23 mouse cellular contexts compared by ENCODE assay signal in genomic region chr13:85359621-85360020, GRCm38 (mm10).
A peak's percentile ranks its signal among the peaks of the same experiment; 100 is the strongest.
DNase-seq lines count a peak whose midpoint lies in the region; ATAC-seq and TF ChIP-seq lines count a peak whose summit lies in the region.
"Had no signal": no experiment of that assay in that cellular context is flagged by ENCODE, and none has a peak within 500 bp of the region (broad histone marks: within the 10 kb centered on the region; RNA-seq: fewer than 3 reads in every experiment).

No protein-coding gene starts in this region.

- peak; percentile 88 for DNase-seq in 3T3-L1 (ENCODE audit: low read depth, low spot score)
- DNase-seq in urinary bladder, adult 18-20 months (ENCODE audit: low spot score in 2 of 2): no peak
- no peak for DNase-seq in kidney, adult 9 months
- no peak for DNase-seq in gastrocnemius, adult 2 months
- DNase-seq in left cerebral cortex, adult 8-10 months (ENCODE audit: low spot score in 2 of 2): no peak
- DNase-seq: adrenal gland, postnatal 14 days; cerebellum, adult 9-10 months; cerebellum, postnatal 25 days; forebrain, postnatal 0 days; gastrocnemius, postnatal 10 days; heart, adult 18-20 months; heart, postnatal 10 days; heart, postnatal 4 days; kidney, adult 18-20 months had no signal

- H3K4me1 ChIP-seq in bone marrow macrophage, adult 2 months (ENCODE audit: control insufficient read depth, insufficient read depth, low read length): peaks cover 10% of the 10 kb centered on the region
- H3K4me1 ChIP-seq: embryonic facial prominence, embryonic 12.5 days; forebrain, embryonic 13.5 days; heart, embryonic 10.5 days; hindbrain, embryonic 12.5 days; intestine, embryonic 15.5 days had no signal

- TF ChIP-seq CTCF in bone marrow macrophage, adult 2 months (IDR thresholded peaks at IDR 0.05; ENCODE audit: low read depth, low read length): no peak
- no peak for TF ChIP-seq CTCF in gastrocnemius, adult 2 months (IDR thresholded peaks at IDR 0.05)

- peak; percentile 22 for ATAC-seq in CD4-positive, CD25-positive, alpha-beta regulatory T cell, adult 4 months
- peak; percentile 5 for ATAC-seq in inflammation-experienced regulatory T-cells, adult 6 months
- ATAC-seq: forebrain, embryonic 13.5 days; forebrain, postnatal 0 days; hindbrain, postnatal 0 days; intestine, embryonic 15.5 days had no signal

- intact Hi-C loops in gastrocnemius, adult 2 months (cut with DNase I): no loop called here

- peak overlapping the region; percentile 89 for H3K27ac ChIP-seq in bone marrow macrophage, adult 2 months (ENCODE audit: insufficient read depth, low read depth, low read length)
- no peak overlapping the region for H3K27ac ChIP-seq in gastrocnemius, adult 2 months
- H3K27ac ChIP-seq: embryonic facial prominence, embryonic 12.5 days; forebrain, embryonic 13.5 days; heart, embryonic 10.5 days; hindbrain, embryonic 12.5 days; hindbrain, postnatal 0 days; intestine, embryonic 15.5 days had no signal

- TF ChIP-seq POLR2A in bone marrow macrophage, adult 2 months (IDR thresholded peaks at IDR 0.05; ENCODE audit: borderline replicate concordance, low read depth, low read length): no peak

- no peak overlapping the region for H3K4me3 ChIP-seq in bone marrow macrophage, adult 2 months (ENCODE audit: insufficient read depth, low read length)
- no peak overlapping the region for H3K4me3 ChIP-seq in gastrocnemius, adult 2 months
- H3K4me3 ChIP-seq: embryonic facial prominence, embryonic 12.5 days; forebrain, embryonic 13.5 days; heart, embryonic 10.5 days; hindbrain, embryonic 12.5 days; intestine, embryonic 15.5 days had no signal
